8 mouse cellular contexts compared by ENCODE assay signal in genomic region chr19:28743176-28743793, GRCm38 (mm10).
A peak's percentile ranks its signal among the peaks of the same experiment; 100 is the strongest.
DNase-seq lines count a peak whose midpoint lies in the region; ATAC-seq and TF ChIP-seq lines count a peak whose summit lies in the region.

No protein-coding gene starts in this region.

- no peaks in the 10 kb centered on the region for H3K27me3 ChIP-seq in hindbrain, postnatal 0 days (ENCODE audit: insufficient read depth, low read length)
- no peaks in the 10 kb centered on the region for H3K27me3 ChIP-seq in hindbrain, embryonic 11.5 days (ENCODE audit: control insufficient read depth, insufficient read depth, low read length)

- no peak overlapping the region for H3K9ac ChIP-seq in hindbrain, postnatal 0 days (replicated peaks; ENCODE audit: low read length)
- H3K9ac ChIP-seq in hindbrain, embryonic 11.5 days (ENCODE audit: low read depth, low read length) = no peak overlapping the region

- no peak for TF ChIP-seq POLR2A in lung, adult 2 months (IDR thresholded peaks at IDR 0.05; ENCODE audit: borderline replicate concordance, extremely low read depth, low read depth, low read length)

- no peaks in the 10 kb centered on the region for H3K36me3 ChIP-seq in hindbrain, postnatal 0 days (ENCODE audit: insufficient read depth, low read length)
- H3K36me3 ChIP-seq in hindbrain, embryonic 11.5 days (ENCODE audit: control insufficient read depth, insufficient read depth, low read length) = no peaks in the 10 kb centered on the region

- H3K4me2 ChIP-seq in hindbrain, postnatal 0 days (ENCODE audit: low read depth, low read length) = no peak overlapping the region
- no peak overlapping the region for H3K4me2 ChIP-seq in hindbrain, embryonic 11.5 days (replicated peaks; ENCODE audit: low read depth, low read length)

- 0 out of 2 replicates have a peak, but pooled peaks cover 4% of the 10 kb centered on the region for H3K4me1 ChIP-seq in hindbrain, postnatal 0 days (ENCODE audit: insufficient read depth, low read length)
- H3K4me1 ChIP-seq in hindbrain, embryonic 11.5 days (replicated peaks; ENCODE audit: control insufficient read depth, insufficient read depth, low read length) = no peaks in the 10 kb centered on the region
- peaks cover 5% of the 10 kb centered on the region for H3K4me1 ChIP-seq in lung, adult 2 months (ENCODE audit: control insufficient read depth, insufficient read depth, low read length)

- no peaks in the 10 kb centered on the region for H3K9me3 ChIP-seq in hindbrain, postnatal 0 days (ENCODE audit: low read length)
- H3K9me3 ChIP-seq in hindbrain, embryonic 11.5 days (ENCODE audit: control insufficient read depth, low read length) = no peaks in the 10 kb centered on the region

- WGBS in hindbrain, postnatal 0 days = 59% methylated on average over 5 of the region's 5 CpGs
- 91% methylated on average over 5 of the region's 5 CpGs for WGBS in hindbrain, embryonic 11.5 days
- WGBS in lung, adult 2 months = 40% methylated on average over 5 of the region's 5 CpGs

- ATAC-seq in hindbrain, postnatal 0 days = no peak
- no peak for ATAC-seq in hindbrain, embryonic 11.5 days (ENCODE audit: low FRiP score)

- TF ChIP-seq CTCF in hindbrain, postnatal 0 days (IDR thresholded peaks at IDR 0.05; ENCODE audit: low read depth) = no peak
- TF ChIP-seq CTCF in lung, adult 2 months (IDR thresholded peaks at IDR 0.05; ENCODE audit: insufficient read depth, low read length) = no peak

- DNase-seq in hindbrain, postnatal 0 days (ENCODE audit: low spot score) = peak; percentile 74
- DNase-seq in hindbrain, embryonic 11.5 days (ENCODE audit: low spot score) = no peak
- peak; percentile 87 for DNase-seq in adipocyte (ENCODE audit: low spot score)
- peak; percentile 68 for DNase-seq in heart, adult 8-10 months (ENCODE audit: low spot score)
- peak; percentile 17 for DNase-seq in lung, adult 2 months
- DNase-seq in retina, embryonic 14.5 days (ENCODE audit: low spot score) = no peak
- no peak for DNase-seq in yolk sac, embryonic 10.5 days (ENCODE audit: low spot score)
- DNase-seq in retina, postnatal 1 day = no peak

- no peak overlapping the region for H3K27ac ChIP-seq in hindbrain, postnatal 0 days
- H3K27ac ChIP-seq in hindbrain, embryonic 11.5 days (ENCODE audit: low read depth, low read length) = no peak overlapping the region

- H3K4me3 ChIP-seq in hindbrain, postnatal 0 days (ENCODE audit: low read length) = no peak overlapping the region
- H3K4me3 ChIP-seq in hindbrain, embryonic 11.5 days (ENCODE audit: low read depth, low read length) = no peak overlapping the region
- no peak overlapping the region for H3K4me3 ChIP-seq in lung, adult 2 months (replicated peaks; ENCODE audit: extremely low read depth, low read depth, low read length)

Comparison
In these comparisons a context has a peak if more than half of its experiments do, and no peak if none do; other contexts are left out.
1. DNase-seq: peak in hindbrain, postnatal 0 days (single experiment), adipocyte (single experiment), heart, adult 8-10 months (single experiment) and lung, adult 2 months (single experiment); none in hindbrain, embryonic 11.5 days (single experiment), retina, embryonic 14.5 days (single experiment), yolk sac, embryonic 10.5 days (single experiment) and retina, postnatal 1 day (single experiment).